23 mouse cellular contexts compared by ENCODE assay signal in the genomic region with DNA sequence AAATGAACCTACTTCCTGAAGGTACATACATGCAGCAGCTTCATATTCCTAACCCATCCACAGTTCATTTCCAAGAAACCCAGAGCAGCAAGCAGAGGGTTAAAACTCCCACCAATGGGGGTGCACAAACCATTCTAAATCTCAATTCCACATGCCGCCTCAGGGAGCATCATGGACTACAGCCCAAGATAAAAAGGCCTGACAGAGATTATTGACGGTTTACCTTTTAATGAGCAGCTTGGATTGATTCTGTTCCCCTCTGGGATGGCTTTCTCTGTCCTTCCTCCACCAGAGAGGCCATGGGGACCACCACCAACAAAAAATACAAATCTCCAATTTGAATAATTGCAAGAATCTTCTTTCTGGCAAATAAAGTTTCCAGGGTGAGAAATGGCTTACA.
DNase-seq lines count a peak whose midpoint lies in the region; ATAC-seq and TF ChIP-seq lines count a peak whose summit lies in the region.
"Had no signal": no experiment of that assay in that cellular context is flagged by ENCODE, and none has a peak within 500 bp of the region (broad histone marks: within the 10 kb centered on the region; RNA-seq: fewer than 3 reads in every experiment).

No protein-coding gene starts in this region.

- no peak for TF ChIP-seq CTCF in hindbrain, postnatal 0 days (IDR thresholded peaks at IDR 0.05; ENCODE audit: low read depth)

- ATAC-seq in hindbrain, embryonic 12.5 days (ENCODE audit: low FRiP score), result peak; percentile 46; the same call in 1 of the 2 replicates
- ATAC-seq in hindbrain, postnatal 0 days, result no peak
- 0 out of 2 replicates have a peak, but pooled peaks have one; percentile 62 for ATAC-seq in midbrain, embryonic 13.5 days
- no peak for ATAC-seq in kidney, embryonic 16.5 days (ENCODE audit: low FRiP score, low TSS enrichment)
- ATAC-seq: CD4-positive, CD25-positive, alpha-beta regulatory T cell, adult 4 months; forebrain, embryonic 16.5 days; intestine, embryonic 15.5 days had no signal

- H3K27me3 ChIP-seq in hindbrain, embryonic 12.5 days, result no peaks in the 10 kb centered on the region
- no peaks in the 10 kb centered on the region for H3K27me3 ChIP-seq in hindbrain, postnatal 0 days (ENCODE audit: insufficient read depth, low read length)
- no peaks in the 10 kb centered on the region for H3K27me3 ChIP-seq in midbrain, embryonic 13.5 days
- H3K27me3 ChIP-seq in kidney, embryonic 16.5 days (ENCODE audit: insufficient read depth, low read length), result no peaks in the 10 kb centered on the region
- H3K27me3 ChIP-seq: embryonic facial prominence, embryonic 13.5 days; forebrain, embryonic 12.5 days; intestine, embryonic 15.5 days had no signal

- 0 out of 2 replicates have a peak, but pooled peaks cover 3% of the 10 kb centered on the region for H3K4me1 ChIP-seq in hindbrain, embryonic 12.5 days
- H3K4me1 ChIP-seq in hindbrain, postnatal 0 days (ENCODE audit: insufficient read depth, low read length), result no peaks in the 10 kb centered on the region
- H3K4me1 ChIP-seq in midbrain, embryonic 13.5 days (replicated peaks), result peaks cover 4% of the 10 kb centered on the region
- no peaks in the 10 kb centered on the region for H3K4me1 ChIP-seq in kidney, embryonic 16.5 days (ENCODE audit: insufficient read depth, low read length)
- H3K4me1 ChIP-seq: embryonic facial prominence, embryonic 13.5 days; forebrain, embryonic 12.5 days; heart, embryonic 10.5 days; intestine, embryonic 15.5 days had no signal

- H3K27ac ChIP-seq in hindbrain, embryonic 12.5 days, result no peak overlapping the region
- no peak overlapping the region for H3K27ac ChIP-seq in hindbrain, postnatal 0 days
- 0 out of 2 replicates have a peak overlapping the region, but pooled peaks have one; percentile 2 for H3K27ac ChIP-seq in midbrain, embryonic 13.5 days
- H3K27ac ChIP-seq in kidney, embryonic 16.5 days (ENCODE audit: low read length), result no peak overlapping the region
- H3K27ac ChIP-seq: embryonic facial prominence, embryonic 13.5 days; forebrain, embryonic 12.5 days; heart, embryonic 10.5 days; intestine, embryonic 15.5 days had no signal

- WGBS in hindbrain, embryonic 12.5 days, result 22% methylated on average over 2 of the region's 2 CpGs
- WGBS in hindbrain, postnatal 0 days, result 20% methylated on average over 2 of the region's 2 CpGs
- WGBS in midbrain, embryonic 13.5 days, result 15% methylated on average over 2 of the region's 2 CpGs
- 57% methylated on average over 2 of the region's 2 CpGs for WGBS in kidney, embryonic 16.5 days

- H3K9ac ChIP-seq in hindbrain, embryonic 12.5 days, result no peak overlapping the region
- H3K9ac ChIP-seq in hindbrain, postnatal 0 days (replicated peaks; ENCODE audit: low read length), result no peak overlapping the region
- no peak overlapping the region for H3K9ac ChIP-seq in midbrain, embryonic 13.5 days (replicated peaks)
- no peak overlapping the region for H3K9ac ChIP-seq in kidney, embryonic 16.5 days (replicated peaks; ENCODE audit: low read length)
- H3K9ac ChIP-seq: embryonic facial prominence, embryonic 13.5 days; forebrain, embryonic 12.5 days; intestine, embryonic 15.5 days had no signal

- H3K9me3 ChIP-seq in hindbrain, embryonic 12.5 days (replicated peaks), result no peaks in the 10 kb centered on the region
- H3K9me3 ChIP-seq in hindbrain, postnatal 0 days (ENCODE audit: low read length), result no peaks in the 10 kb centered on the region
- H3K9me3 ChIP-seq in midbrain, embryonic 13.5 days, result no peaks in the 10 kb centered on the region
- H3K9me3 ChIP-seq in kidney, embryonic 16.5 days (ENCODE audit: low read length), result no peaks in the 10 kb centered on the region
- H3K9me3 ChIP-seq: embryonic facial prominence, embryonic 13.5 days; forebrain, embryonic 12.5 days; heart, embryonic 10.5 days; intestine, embryonic 15.5 days had no signal

- no peak overlapping the region for H3K4me2 ChIP-seq in hindbrain, embryonic 12.5 days (replicated peaks)
- no peak overlapping the region for H3K4me2 ChIP-seq in hindbrain, postnatal 0 days (ENCODE audit: low read depth, low read length)
- H3K4me2 ChIP-seq in midbrain, embryonic 13.5 days (replicated peaks), result no peak overlapping the region
- no peak overlapping the region for H3K4me2 ChIP-seq in kidney, embryonic 16.5 days (replicated peaks; ENCODE audit: low read depth, low read length)
- H3K4me2 ChIP-seq: embryonic facial prominence, embryonic 13.5 days; forebrain, embryonic 12.5 days; intestine, embryonic 15.5 days had no signal

- DNase-seq in embryo, embryonic 10.5 days (ENCODE audit: low spot score), result peak; percentile 14
- DNase-seq in embryo, embryonic 10 days (ENCODE audit: low spot score), result no peak
- no peak for DNase-seq in hindbrain, postnatal 0 days (ENCODE audit: low spot score)
- DNase-seq in yolk sac, embryonic 10.5 days (ENCODE audit: low spot score), result no peak
- DNase-seq: adrenal gland, postnatal 10 days; B cell, adult 2 months; cerebellum, adult 11-12 months; cerebellum, adult 9-10 months; cerebellum, postnatal 36 days; gastrocnemius, postnatal 10 days; heart, adult 18-20 months; heart, postnatal 10 days; heart, postnatal 4 days had no signal

- no peak overlapping the region for H3K4me3 ChIP-seq in hindbrain, embryonic 12.5 days
- H3K4me3 ChIP-seq in hindbrain, postnatal 0 days (ENCODE audit: low read length), result no peak overlapping the region
- H3K4me3 ChIP-seq in midbrain, embryonic 13.5 days (replicated peaks), result no peak overlapping the region
- H3K4me3 ChIP-seq in kidney, embryonic 16.5 days (ENCODE audit: low read length), result no peak overlapping the region
- H3K4me3 ChIP-seq: embryonic facial prominence, embryonic 13.5 days; forebrain, embryonic 12.5 days; heart, embryonic 10.5 days; intestine, embryonic 15.5 days had no signal

- H3K36me3 ChIP-seq in hindbrain, embryonic 12.5 days, result no peaks in the 10 kb centered on the region
- H3K36me3 ChIP-seq in hindbrain, postnatal 0 days (ENCODE audit: insufficient read depth, low read length), result no peaks in the 10 kb centered on the region
- no peaks in the 10 kb centered on the region for H3K36me3 ChIP-seq in midbrain, embryonic 13.5 days
- H3K36me3 ChIP-seq in kidney, embryonic 16.5 days (ENCODE audit: insufficient read depth, low read length), result no peaks in the 10 kb centered on the region
- H3K36me3 ChIP-seq: embryonic facial prominence, embryonic 13.5 days; forebrain, embryonic 12.5 days; G1E; heart, embryonic 10.5 days; intestine, embryonic 15.5 days had no signal

Comparison
In these comparisons a context has a peak if more than half of its experiments do, and no peak if none do; other contexts are left out.
1. ATAC-seq: peak in hindbrain, embryonic 12.5 days (single experiment) and midbrain, embryonic 13.5 days (single experiment); none in hindbrain, postnatal 0 days (single experiment) and kidney, embryonic 16.5 days (single experiment).